Mouse (Mus musculus): ENCODE data around the gene Dnajb6. TPM values are rescaled to one million over a fixed set of nuclear protein-coding genes. Genes with fewer than 3 reads are reported as not detected.

Dnajb6 gene
- 473 TPM for polyA plus RNA-seq (2017; shearing (Covaris generic))

GRCm38 (mm10) chr5:29735557-29736061 is at the start of gene Dnajb6, which contains the start of gene Gm5129:
Gene Dnajb6, plus strand, starts transcription at chr5:29735688.
Gene Gm5129, minus strand, starts transcription at chr5:29735936.

Other genes starting within 250 kb of the Dnajb6 start
- 47.8 TPM for gene Ube3c, start 166.4 kb upstream of the Dnajb6 start, polyA plus RNA-seq (2017; shearing (Covaris generic))
- gene Gm5129, start 248 bp downstream of the Dnajb6 start, polyA plus RNA-seq (2017; shearing (Covaris generic)), result not detected